Mouse (Mus musculus) thymus, adult 2 months (tissue): ENCODE measurements around the gene Etl4.

Experiments used
- CTCF ChIP-seq: fragments of 200-500 bp; IDR thresholded peaks from 2 replicates; pipeline ENCODE4 v1.5.1; 2012; ENCODE audit warnings: mild to moderate bottlenecking, control low read depth, low read length, moderate library complexity, borderline replicate concordance; ENCODE audit not compliant: control insufficient read depth, poor library complexity, insufficient read depth; ENCODE audit errors: extremely low read depth
- POLR2A ChIP-seq: fragments of 200-500 bp; IDR thresholded peaks from 2 replicates; pipeline ENCODE4 v1.6.1; 2012; ENCODE audit warnings: mild to moderate bottlenecking, low read length, control low read depth, moderate library complexity; ENCODE audit not compliant: control insufficient read depth, poor library complexity, insufficient read depth; ENCODE audit errors: extremely low read depth

DNA sequence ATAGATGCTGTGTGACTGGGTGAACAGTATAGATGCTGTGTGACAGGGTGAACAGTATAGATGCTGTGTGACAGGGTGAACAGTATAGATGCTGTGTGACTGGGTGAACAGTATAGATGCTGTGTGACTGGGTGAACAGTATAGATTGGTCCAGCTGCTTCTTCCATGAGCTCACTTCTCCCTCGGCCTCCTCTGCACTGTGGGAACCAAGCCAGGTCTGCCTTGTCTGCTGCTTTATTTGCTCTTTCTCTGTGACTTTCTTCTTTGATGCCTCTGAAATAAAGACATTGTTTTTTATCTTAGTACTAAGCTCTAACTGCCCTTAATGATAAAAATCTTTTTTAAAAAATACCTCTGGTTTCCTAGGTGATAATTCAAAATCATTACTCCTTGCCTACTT lies 195.9 kb downstream of the Etl4 start:
- TF ChIP-seq CTCF (no peak), POLR2A (no peak)
